Mouse (Mus musculus) forebrain, embryonic 11.5 days (tissue): ENCODE measurements at regions not wholly inside any gene's neighbourhood (a gene's known extent, or its start where the extent isn't known, plus 50 kb on each side); places are given as distances from the start of the nearest gene placed in this dataset.

Experiments used
- ATAC-seq: fragments of 200-750 bp; cut with Nextera tagmentation; replicated peaks from 2 replicates; pipeline ENCODE4 v1.8.0; 2017; ENCODE audit warnings: moderate TSS enrichment; ENCODE audit not compliant: low FRiP score
- DNase-seq: peaks from one replicate; pipeline ENCODE4 v3.0.0-alpha.2; 2017; ENCODE audit warnings: low spot score
- H3K27ac ChIP-seq: fragments of 300-500 bp; sonication (generic); 2 replicates; pipeline ENCODE4 v1.5.1; 2014; ENCODE audit warnings: low read depth, low read length
- H3K27me3 ChIP-seq: fragments of 300-500 bp; sonication (generic); 2 replicates; pipeline ENCODE4 v1.6.1; 2014; ENCODE audit warnings: mild to moderate bottlenecking, low read length, mixed read lengths; ENCODE audit not compliant: control insufficient read depth, insufficient read depth
- H3K36me3 ChIP-seq: fragments of 300-500 bp; sonication (generic); 2 replicates; pipeline ENCODE4 v1.6.1; 2014; ENCODE audit warnings: mild to moderate bottlenecking, low read length, moderate library complexity, mixed read lengths; ENCODE audit not compliant: control insufficient read depth, insufficient read depth
- H3K4me1 ChIP-seq: fragments of 300-500 bp; sonication (generic); replicated peaks from 2 replicates; pipeline ENCODE4 v1.6.1; 2014; ENCODE audit warnings: low read length, mixed read lengths; ENCODE audit not compliant: control insufficient read depth, insufficient read depth
- H3K4me2 ChIP-seq: fragments of 300-500 bp; sonication (generic); 2 replicates; pipeline ENCODE4 v1.6.1; 2014; ENCODE audit warnings: low read depth, mild to moderate bottlenecking, low read length, moderate library complexity, mixed read lengths; ENCODE audit not compliant: severe bottlenecking
- H3K4me3 ChIP-seq: fragments of 300-500 bp; sonication (generic); 2 replicates; pipeline ENCODE4 v1.5.1; 2014; ENCODE audit warnings: low read depth, low read length
- H3K9ac ChIP-seq: fragments of 300-500 bp; sonication (generic); 2 replicates; pipeline ENCODE4 v1.6.1; 2014; ENCODE audit warnings: low read length
- H3K9me3 ChIP-seq: fragments of 300-500 bp; sonication (generic); 2 replicates; pipeline ENCODE4 v1.6.1; 2016; ENCODE audit warnings: low read length, mixed read lengths; ENCODE audit not compliant: control insufficient read depth
- WGBS: fragments of 180-500 bp; shearing (Covaris S2); extraction: QIAGEN DNeasy Blood & Tissue Kit; methylation state at CpG from one replicate; pipeline ENCODE4 v1.1.7; 2014; 5-methylcytosine and 5-hydroxymethylcytosine counted together

- no peak overlapping the region for H3K27ac ChIP-seq
- no peak overlapping the region for H3K9ac ChIP-seq
- H3K27me3 ChIP-seq = no peaks in the 10 kb centered on the region
- no peak overlapping the region for H3K4me3 ChIP-seq
- WGBS = 89% methylated on average over 7 of the region's 7 CpGs
- DNase-seq = no peak
- H3K9me3 ChIP-seq = no peaks in the 10 kb centered on the region
- H3K4me2 ChIP-seq = no peak overlapping the region
- no peaks in the 10 kb centered on the region for H3K36me3 ChIP-seq
- H3K4me1 ChIP-seq = peaks cover 8% of the 10 kb centered on the region; the same call in 1 of the 2 replicates
- no peak for ATAC-seq
These were observed 107.4 kb downstream of the Tomm20 start for GRCm38 (mm10) chr8:126838228-126838627.

GRCm38 (mm10) chr8:126837318-126838025 is 108.2 kb downstream of the Tomm20 start:
- H3K4me1 ChIP-seq = peaks cover 8% of the 10 kb centered on the region; the same call in 1 of the 2 replicates

GRCm38 (mm10) chr8:126835554-126835953 is 110.1 kb downstream of the Tomm20 start:
- H3K27ac ChIP-seq = no peak overlapping the region
- peaks cover 8% of the 10 kb centered on the region; the same call in 1 of the 2 replicates for H3K4me1 ChIP-seq
- H3K9ac ChIP-seq = no peak overlapping the region
- H3K36me3 ChIP-seq = no peaks in the 10 kb centered on the region
- no peak for DNase-seq
- H3K9me3 ChIP-seq = no peaks in the 10 kb centered on the region
- WGBS = 81% methylated on average over 7 of the region's 7 CpGs
- no peaks in the 10 kb centered on the region for H3K27me3 ChIP-seq
- H3K4me2 ChIP-seq = no peak overlapping the region
- H3K4me3 ChIP-seq = no peak overlapping the region
- no peak for ATAC-seq

More at GRCm38 (mm10) chr8:126837318-126838025, 108.2 kb downstream of the Tomm20 start:
- no peak overlapping the region for H3K9ac ChIP-seq
- no peak overlapping the region for H3K4me3 ChIP-seq
- H3K36me3 ChIP-seq = no peaks in the 10 kb centered on the region
- no peaks in the 10 kb centered on the region for H3K9me3 ChIP-seq
- DNase-seq = no peak
- no peak for ATAC-seq
- WGBS = 84% methylated on average over 9 of the region's 9 CpGs
- no peak overlapping the region for H3K4me2 ChIP-seq
- no peak overlapping the region for H3K27ac ChIP-seq
- H3K27me3 ChIP-seq = no peaks in the 10 kb centered on the region

GRCm38 (mm10) chr8:126833471-126834453 is 111.9 kb downstream of the Tomm20 start:
- Histone ChIP-seq H3K4me1 (peaks cover under 1% of the 10 kb centered on the region; the same call in 1 of the 2 replicates), H3K4me2 (no peak overlapping the region), H3K27ac (no peak overlapping the region), H3K27me3 (no peaks in the 10 kb centered on the region), H3K9me3 (no peaks in the 10 kb centered on the region), H3K4me3 (no peak overlapping the region), H3K36me3 (no peaks in the 10 kb centered on the region), H3K9ac (no peak overlapping the region)
- ATAC-seq (no peak), DNase-seq (no peak)
- WGBS = 66% methylated on average over 19 of the region's 19 CpGs

GRCm38 (mm10) chr8:126833006-126833405 is 112.6 kb downstream of the Tomm20 start:
- Histone ChIP-seq H3K27ac (no peak overlapping the region), H3K9me3 (no peaks in the 10 kb centered on the region), H3K4me3 (no peak overlapping the region), H3K4me1 (no peaks in the 10 kb centered on the region; the same call in 1 of the 2 replicates), H3K4me2 (no peak overlapping the region), H3K27me3 (no peaks in the 10 kb centered on the region), H3K9ac (no peak overlapping the region), H3K36me3 (no peaks in the 10 kb centered on the region)
- ATAC-seq (no peak), DNase-seq (no peak)
- WGBS = 47% methylated on average over 5 of the region's 5 CpGs

GRCm38 (mm10) chr8:126832163-126832978 is 113.3 kb downstream of the Tomm20 start:
- 83% methylated on average over 12 of the region's 12 CpGs for WGBS
- Histone ChIP-seq H3K36me3 (no peaks in the 10 kb centered on the region), H3K9me3 (no peaks in the 10 kb centered on the region), H3K9ac (no peak overlapping the region), H3K27me3 (no peaks in the 10 kb centered on the region), H3K27ac (no peak overlapping the region), H3K4me2 (no peak overlapping the region), H3K4me1 (no peaks in the 10 kb centered on the region; the same call in 1 of the 2 replicates), H3K4me3 (no peak overlapping the region)
- DNase-seq = no peak
- ATAC-seq = no peak

GRCm38 (mm10) chr8:126831312-126832162 is 114.1 kb downstream of the Tomm20 start:
- Histone ChIP-seq H3K9ac (no peak overlapping the region), H3K27me3 (no peaks in the 10 kb centered on the region), H3K36me3 (no peaks in the 10 kb centered on the region), H3K27ac (no peak overlapping the region), H3K4me3 (no peak overlapping the region), H3K4me1 (peaks cover 6% of the 10 kb centered on the region), H3K4me2 (no peak overlapping the region), H3K9me3 (no peaks in the 10 kb centered on the region)
- DNase-seq (no peak), ATAC-seq (no peak)
- WGBS = 91% methylated on average over 16 of the region's 16 CpGs
